Mouse (Mus musculus) C3H10T1/2 (cell line): ENCODE data around the gene Srgap2. TPM values are rescaled to one million over a fixed set of nuclear protein-coding genes. Genes with fewer than 3 reads are reported as not detected.

Experiments used
- polyA plus RNA-seq, 2 experiments: library from polyadenylated mRNA; unstranded; fragments of >200 nt; fragmentation: generic; extraction: Trizol; gene quantifications; one replicate each; pipeline ENCODE4 v1.2.1; 2012; ENCODE audit warnings: missing spikeins in 2 of 2

Gene Srgap2
- 10 to 100 TPM in 1 of 2 experiments, 1 to 10 TPM in 1; 3.6 to 20.0 TPM for polyA plus RNA-seq

GRCm38 (mm10) chr1:131527281-131528080 is at the start of gene Srgap2, which contains the start of gene Fam72a:
TSS of gene Srgap2 (minus strand) at chr1:131527352.
TSS of gene Fam72a (plus strand) at chr1:131527903.

GRCm38 (mm10) chr1:131279456-131279776 is 247.7 kb downstream of the Srgap2 start, which contains the start of gene Ikbke:
TSS of gene Ikbke (minus strand) at chr1:131279606.

GRCm38 (mm10) chr1:131245089-131245856 is 281.9 kb downstream of the Srgap2 start, which contains the start of gene Rassf5:
TSS of gene Rassf5 (minus strand) at chr1:131245258.

Other genes starting within 250 kb of the Srgap2 start
- 10 to 100 TPM in 1 of 2 experiments, 1 to 10 TPM in 1; 1.5 to 11.3 TPM for gene Ikbke, start 247.7 kb downstream of the Srgap2 start, polyA plus RNA-seq
- gene Fam72a, start 551 bp upstream of the Srgap2 start, polyA plus RNA-seq = 1 to 10 TPM in 1 of 2 experiments, under 1 TPM in 1; 0.69 to 1.4 TPM
- gene Avpr1b, start 71.9 kb upstream of the Srgap2 start, polyA plus RNA-seq = under 1 TPM in 1 of 2 experiments, not detected in 1; 0.01 TPM
- gene Ctse, start 111.0 kb upstream of the Srgap2 start, polyA plus RNA-seq = not detected
- 10 to 100 TPM in 1 of 2 experiments, 1 to 10 TPM in 1; 4.9 to 18.3 TPM for gene Rab7b, start 161.3 kb upstream of the Srgap2 start, polyA plus RNA-seq
- gene Slc26a9, start 216.7 kb upstream of the Srgap2 start, polyA plus RNA-seq = not detected